ENCODE assay signal across 8 mouse cellular contexts in genomic region chr10:80963031-80963975, GRCm38 (mm10). TPM values are rescaled to one million over a fixed set of nuclear protein-coding genes. Genes with fewer than 3 reads are reported as not detected.
DNase-seq lines count a peak whose midpoint lies in the region; ATAC-seq and TF ChIP-seq lines count a peak whose summit lies in the region.
"Had no signal": no experiment of that assay in that cellular context is flagged by ENCODE, and none has a peak within 500 bp of the region (broad histone marks: within the 10 kb centered on the region; RNA-seq: fewer than 3 reads in every experiment).

No protein-coding gene starts in this region.

- no peak overlapping the region for H3K4me3 ChIP-seq in testis, adult 2 months (ENCODE audit: control insufficient read depth, low read depth, low read length)
- no peak overlapping the region for H3K4me3 ChIP-seq in heart, embryonic 13.5 days
- no peak overlapping the region for H3K4me3 ChIP-seq in liver, embryonic 13.5 days (replicated peaks)
- H3K4me3 ChIP-seq in hindbrain, embryonic 16.5 days (ENCODE audit: low read length), result no peak overlapping the region
- H3K4me3 ChIP-seq: neural tube, embryonic 12.5 days had no signal

- H3K27me3 ChIP-seq in testis, adult 2 months (ENCODE audit: control insufficient read depth, insufficient read depth, low read length), result no peaks in the 10 kb centered on the region
- no peaks in the 10 kb centered on the region for H3K27me3 ChIP-seq in heart, embryonic 13.5 days (replicated peaks)
- no peaks in the 10 kb centered on the region for H3K27me3 ChIP-seq in liver, embryonic 13.5 days
- no peaks in the 10 kb centered on the region for H3K27me3 ChIP-seq in hindbrain, embryonic 16.5 days (replicated peaks; ENCODE audit: control insufficient read depth, insufficient read depth, low read length)
- H3K27me3 ChIP-seq: neural tube, embryonic 12.5 days had no signal

- intact Hi-C loops in gastrocnemius, postnatal 36 days (cut with DNase I), result no loop called here

- no peak for DNase-seq in testis, postnatal 14 days (ENCODE audit: low spot score)
- no peak for DNase-seq in liver, embryonic 13.5 days
- no peak for DNase-seq in cerebellum, adult 11-12 months
- DNase-seq in gastrocnemius, postnatal 36 days, result no peak

- peak overlapping the region; percentile 60 for H3K9ac ChIP-seq in heart, embryonic 13.5 days
- H3K9ac ChIP-seq in liver, embryonic 13.5 days, result no peak overlapping the region
- no peak overlapping the region for H3K9ac ChIP-seq in hindbrain, embryonic 16.5 days (ENCODE audit: low read depth, low read length)
- H3K9ac ChIP-seq: neural tube, embryonic 12.5 days had no signal

- peak overlapping the region; percentile 16 for H3K27ac ChIP-seq in testis, adult 2 months (ENCODE audit: control insufficient read depth, insufficient read depth, low read depth, low read length)
- peak overlapping the region; percentile 92 for H3K27ac ChIP-seq in heart, embryonic 13.5 days (replicated peaks)
- peak overlapping the region; percentile 43 for H3K27ac ChIP-seq in liver, embryonic 13.5 days
- H3K27ac ChIP-seq in hindbrain, embryonic 16.5 days (ENCODE audit: low read depth, low read length), result no peak overlapping the region
- H3K27ac ChIP-seq: neural tube, embryonic 12.5 days had no signal

- TF ChIP-seq POLR2A in testis, adult 2 months (IDR thresholded peaks at IDR 0.05; ENCODE audit: control insufficient read depth, low read depth, low read length), result no peak

- no peaks in the 10 kb centered on the region for H3K9me3 ChIP-seq in heart, embryonic 13.5 days
- H3K9me3 ChIP-seq in liver, embryonic 13.5 days (replicated peaks), result no peaks in the 10 kb centered on the region
- H3K9me3 ChIP-seq in hindbrain, embryonic 16.5 days (ENCODE audit: control insufficient read depth, low read length), result no peaks in the 10 kb centered on the region
- H3K9me3 ChIP-seq: neural tube, embryonic 12.5 days had no signal

- TF ChIP-seq CTCF in testis, adult 2 months (IDR thresholded peaks at IDR 0.05; ENCODE audit: control insufficient read depth, insufficient read depth, insufficient replicate concordance, low read depth, low read length), result no peak

- peaks cover 9% of the 10 kb centered on the region for H3K4me1 ChIP-seq in testis, adult 2 months (ENCODE audit: control insufficient read depth, insufficient read depth, low read length)
- peaks cover 69% of the 10 kb centered on the region for H3K4me1 ChIP-seq in heart, embryonic 13.5 days
- H3K4me1 ChIP-seq in liver, embryonic 13.5 days (replicated peaks), result peaks cover 42% of the 10 kb centered on the region
- peaks cover 7% of the 10 kb centered on the region for H3K4me1 ChIP-seq in hindbrain, embryonic 16.5 days (ENCODE audit: control insufficient read depth, insufficient read depth, low read depth, low read length)

- H3K4me2 ChIP-seq in heart, embryonic 13.5 days, result peak overlapping the region; percentile 26
- no peak overlapping the region for H3K4me2 ChIP-seq in liver, embryonic 13.5 days
- no peak overlapping the region for H3K4me2 ChIP-seq in hindbrain, embryonic 16.5 days (ENCODE audit: low read length)
- H3K4me2 ChIP-seq: neural tube, embryonic 12.5 days had no signal

- WGBS in heart, embryonic 13.5 days, result 23% methylated on average over 12 of the region's 12 CpGs
- 49% methylated on average over 12 of the region's 12 CpGs for WGBS in liver, embryonic 13.5 days (ENCODE audit: insufficient replicate concordance)
- 49% methylated on average over 12 of the region's 12 CpGs for WGBS in hindbrain, embryonic 16.5 days

- H3K36me3 ChIP-seq in testis, adult 2 months (ENCODE audit: control insufficient read depth, insufficient read depth, low read length), result no peaks in the 10 kb centered on the region
- H3K36me3 ChIP-seq in heart, embryonic 13.5 days, result no peaks in the 10 kb centered on the region
- no peaks in the 10 kb centered on the region for H3K36me3 ChIP-seq in liver, embryonic 13.5 days
- no peaks in the 10 kb centered on the region for H3K36me3 ChIP-seq in hindbrain, embryonic 16.5 days (ENCODE audit: control insufficient read depth, insufficient read depth, low read length)
- H3K36me3 ChIP-seq: neural tube, embryonic 12.5 days had no signal

- no peak for ATAC-seq in heart, embryonic 13.5 days (ENCODE audit: extremely low read depth, insufficient number of reproducible peaks, low FRiP score, low TSS enrichment)
- peak; percentile 32 for ATAC-seq in liver, embryonic 13.5 days (ENCODE audit: low read depth)
- ATAC-seq in hindbrain, embryonic 16.5 days, result no peak

RNA-seq across cellular contexts. Expression of gene Gadd45b, which starts 33.4 kb away (rescaled TPM):
- 7.8 and 9.1 TPM in 2 replicates for polyA plus RNA-seq in testis, adult 2 months (2012; rRNA removed)
- 29.2 and 33.9 TPM in 2 replicates for polyA plus RNA-seq in heart, embryonic 13.5 days (2015; fragmentation: Nextera tagmentation; extraction: Ambion mirVana)
- polyA plus RNA-seq in liver, embryonic 13.5 days (2015; fragmentation: Nextera tagmentation; extraction: Ambion mirVana), result 1.6 and 1.8 TPM in 2 replicates
- 10 to 100 TPM; 26.7 to 31.7 TPM for total RNA-seq in gastrocnemius, postnatal 36 days (2021)
- 8.0 and 9.0 TPM in 2 replicates for polyA plus RNA-seq in hindbrain, embryonic 16.5 days (2015; fragmentation: Nextera tagmentation; extraction: Ambion mirVana)

RNA-seq across cellular contexts. Expression of gene Lmnb2, which starts 45.3 kb away (rescaled TPM):
- polyA plus RNA-seq in testis, adult 2 months (2012; rRNA removed), result 177 TPM in 2 replicates
- polyA plus RNA-seq in heart, embryonic 13.5 days (2015; fragmentation: Nextera tagmentation; extraction: Ambion mirVana), result 24.8 and 26.7 TPM in 2 replicates
- polyA plus RNA-seq in liver, embryonic 13.5 days (2015; fragmentation: Nextera tagmentation; extraction: Ambion mirVana), result 14.0 and 15.4 TPM in 2 replicates
- total RNA-seq in gastrocnemius, postnatal 36 days (2021), result 1 to 10 TPM; 2.6 to 3.1 TPM
- 36.6 and 41.9 TPM in 2 replicates for polyA plus RNA-seq in hindbrain, embryonic 16.5 days (2015; fragmentation: Nextera tagmentation; extraction: Ambion mirVana)

RNA-seq across cellular contexts. Expression of gene Gng7, which starts 51.4 kb away (rescaled TPM):
- 1.0 and 1.6 TPM in 2 replicates for polyA plus RNA-seq in testis, adult 2 months (2012; rRNA removed)
- polyA plus RNA-seq in heart, embryonic 13.5 days (2015; fragmentation: Nextera tagmentation; extraction: Ambion mirVana), result 1.4 TPM in 2 replicates
- 0.44 and 0.46 TPM in 2 replicates for polyA plus RNA-seq in liver, embryonic 13.5 days (2015; fragmentation: Nextera tagmentation; extraction: Ambion mirVana)
- under 1 TPM; 0.57 to 0.64 TPM for total RNA-seq in gastrocnemius, postnatal 36 days (2021)
- 25.4 and 27.0 TPM in 2 replicates for polyA plus RNA-seq in hindbrain, embryonic 16.5 days (2015; fragmentation: Nextera tagmentation; extraction: Ambion mirVana)

Comparison
In these comparisons a context has a peak if more than half of its experiments do, and no peak if none do; other contexts are left out.
1. RNA of gene Gng7, which starts 51.4 kb away (polyA plus RNA-seq): 25.4 to 27.0 TPM in hindbrain, embryonic 16.5 days; 1.4 TPM in heart, embryonic 13.5 days, 1.0 to 1.6 TPM in testis, adult 2 months and 0.44 to 0.46 TPM in liver, embryonic 13.5 days; every median in the first group is over 10 times any median in the second.